In the genomic region with DNA sequence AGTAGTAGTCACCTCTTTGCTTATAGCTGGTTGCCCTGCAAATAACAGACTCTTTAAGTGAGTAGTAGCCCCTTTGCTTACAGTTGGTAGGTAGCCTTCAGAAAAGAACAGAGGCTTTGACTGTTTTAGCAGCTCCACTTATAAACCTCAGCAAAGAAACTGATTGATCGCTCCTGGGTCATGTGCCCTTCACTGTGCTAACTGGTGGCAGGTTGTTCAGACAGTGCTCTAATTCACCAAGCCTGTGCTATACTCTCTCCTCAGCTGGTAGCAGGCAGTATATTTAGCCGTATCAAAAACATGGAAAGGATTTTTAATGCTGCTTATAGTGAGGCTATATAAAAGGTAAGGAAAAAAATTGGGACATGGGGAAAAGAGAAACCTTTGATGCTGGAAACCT, we compare ENCODE assay signal across 15 mouse cellular contexts.
"Had no signal": no experiment of that assay in that cellular context is flagged by ENCODE, and none has a peak within 500 bp of the region (broad histone marks: within the 10 kb centered on the region; RNA-seq: fewer than 3 reads in every experiment).

No protein-coding gene starts in this region.

- H3K9me3 ChIP-seq: intestine, embryonic 15.5 days; megakaryocyte, embryonic 14.5 days; midbrain, embryonic 10.5 days; midbrain, embryonic 13.5 days had no signal

- H3K4me3 ChIP-seq: intestine, embryonic 15.5 days; megakaryocyte, embryonic 14.5 days; midbrain, embryonic 10.5 days; midbrain, embryonic 13.5 days had no signal

- H3K27me3 ChIP-seq: intestine, embryonic 15.5 days; midbrain, embryonic 13.5 days had no signal

- H3K9ac ChIP-seq: intestine, embryonic 15.5 days; liver, embryonic 14.5 days; liver, postnatal 0 days; lung, embryonic 14.5 days; midbrain, embryonic 13.5 days had no signal

- ATAC-seq: liver, postnatal 0 days; lung, postnatal 0 days; midbrain, embryonic 13.5 days; midbrain, embryonic 16.5 days had no signal

- H3K4me1 ChIP-seq: intestine, embryonic 15.5 days; midbrain, embryonic 10.5 days; midbrain, embryonic 13.5 days had no signal

- H3K4me2 ChIP-seq: intestine, embryonic 15.5 days; liver, embryonic 11.5 days; lung, embryonic 14.5 days; midbrain, embryonic 13.5 days had no signal

- H3K36me3 ChIP-seq: intestine, embryonic 15.5 days; midbrain, embryonic 10.5 days; midbrain, embryonic 13.5 days had no signal

- DNase-seq: kidney, adult 11 months; kidney, adult 8-10 months; kidney, postnatal 14 days; kidney, postnatal 4 days; liver, postnatal 0 days; lung, embryonic 14.5 days; thymus, postnatal 25 days had no signal

- H3K27ac ChIP-seq: intestine, embryonic 15.5 days; liver, embryonic 14.5 days; midbrain, embryonic 10.5 days; midbrain, embryonic 13.5 days had no signal
